Mouse (Mus musculus): ENCODE results near the gene Diras2. TPM values are rescaled to one million over a fixed set of nuclear protein-coding genes. Genes with fewer than 3 reads are reported as not detected.

Diras2 gene
- polyA plus RNA-seq, 1 experiment: 0.30 TPM

GRCm38 (mm10) chr13:52488821-52489220 is 42.3 kb downstream of the Diras2 start:
- TF ChIP-seq SRF (IDR thresholded peaks at IDR 0.05; ENCODE audit: control insufficient read depth, insufficient read length, low read depth): no peak
- no peak for TF ChIP-seq POLR2A (IDR thresholded peaks at IDR 0.05; ENCODE audit: insufficient read length, low read depth)
- no peak for TF ChIP-seq TCF3 (IDR thresholded peaks at IDR 0.05; ENCODE audit: insufficient read length, low read depth)
- TF ChIP-seq POLR2AphosphoS2 (IDR thresholded peaks at IDR 0.05; ENCODE audit: insufficient read length, low read depth): no peak
- TF ChIP-seq CEBPB (IDR thresholded peaks at IDR 0.05; ENCODE audit: insufficient read depth, poor library complexity, severe bottlenecking): no peak
- TF ChIP-seq USF1 (IDR thresholded peaks at IDR 0.05; ENCODE audit: low read depth): no peak
- TF ChIP-seq MAX (IDR thresholded peaks at IDR 0.05; ENCODE audit: low read depth): no peak
- TF ChIP-seq MYOG (IDR thresholded peaks at IDR 0.05; ENCODE audit: control insufficient read depth in 1 of 3, insufficient read depth in 1 of 3, insufficient read length in 2 of 3, low read depth in 2 of 3): no peak
- TF ChIP-seq E2F4 (IDR thresholded peaks at IDR 0.05; ENCODE audit: insufficient read depth): no peak
- TF ChIP-seq TCF12 (IDR thresholded peaks at IDR 0.05; ENCODE audit: insufficient read depth, poor library complexity, severe bottlenecking): no peak
- no peak for TF ChIP-seq REST (IDR thresholded peaks at IDR 0.05; ENCODE audit: insufficient read depth, insufficient read length)
- no peak for TF ChIP-seq MYOD1 (IDR thresholded peaks at IDR 0.05; ENCODE audit: control insufficient read depth in 1 of 3, insufficient read length in 2 of 3, low read depth in 2 of 3)
- Histone ChIP-seq H3K79me2 (ENCODE audit: control insufficient read depth, insufficient read depth) (no peaks in the 10 kb centered on the region), H3K4me3 (no peak overlapping the region), H3ac (ENCODE audit: control insufficient read depth, insufficient read length) (no peak overlapping the region), H3K36me3 (ENCODE audit: control insufficient read depth, insufficient read depth) (no peaks in the 10 kb centered on the region), H3K4me2 (ENCODE audit: low read depth) (no peak overlapping the region), H3K27me3 (ENCODE audit: control insufficient read depth, insufficient read depth, insufficient read length) (no peaks in the 10 kb centered on the region)

GRCm38 (mm10) chr13:52484064-52484463 is 47.0 kb downstream of the Diras2 start:
- TF ChIP-seq TCF12 (IDR thresholded peaks at IDR 0.05; ENCODE audit: insufficient read depth, poor library complexity, severe bottlenecking): no peak
- TF ChIP-seq E2F4 (IDR thresholded peaks at IDR 0.05; ENCODE audit: insufficient read depth): no peak
- no peak for TF ChIP-seq SRF (IDR thresholded peaks at IDR 0.05; ENCODE audit: control insufficient read depth, insufficient read length, low read depth)
- H3K27me3 ChIP-seq (ENCODE audit: control insufficient read depth, insufficient read depth, insufficient read length): no peaks in the 10 kb centered on the region
- H3K4me2 ChIP-seq (ENCODE audit: low read depth): no peak overlapping the region
- H3K4me3 ChIP-seq: no peak overlapping the region
- no peaks in the 10 kb centered on the region for H3K79me2 ChIP-seq (ENCODE audit: control insufficient read depth, insufficient read depth)
- H3K36me3 ChIP-seq (ENCODE audit: control insufficient read depth, insufficient read depth): no peaks in the 10 kb centered on the region
- H3ac ChIP-seq (ENCODE audit: control insufficient read depth, insufficient read length): no peak overlapping the region

DNA sequence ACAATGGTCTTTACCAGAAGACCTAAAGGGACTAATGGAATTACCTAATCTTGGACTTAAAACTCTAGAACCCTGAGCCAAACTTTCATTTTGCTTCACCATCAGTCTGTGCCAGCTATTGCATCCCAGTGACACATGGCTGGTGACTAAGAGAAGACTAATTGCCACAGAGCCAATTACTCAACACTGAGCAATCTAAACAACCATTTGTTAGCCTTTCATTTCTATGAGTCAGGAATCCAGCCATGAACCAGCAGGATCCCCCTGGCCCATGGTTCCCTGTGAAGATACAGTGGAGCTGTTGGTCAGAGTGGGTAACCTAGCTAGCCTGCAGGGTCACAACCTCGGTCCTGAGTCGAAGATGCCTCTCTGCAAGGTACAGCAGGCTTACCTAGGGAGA is 49.3 kb downstream of the Diras2 start:
- Histone ChIP-seq H3K4me2 (ENCODE audit: low read depth) (peak overlapping the region; percentile 34), H3ac (ENCODE audit: control insufficient read depth, insufficient read length) (no peak overlapping the region), H3K27me3 (ENCODE audit: control insufficient read depth, insufficient read depth, insufficient read length) (no peaks in the 10 kb centered on the region), H3K4me3 (no peak overlapping the region), H3K36me3 (ENCODE audit: control insufficient read depth, insufficient read depth) (no peaks in the 10 kb centered on the region), H3K79me2 (ENCODE audit: control insufficient read depth, insufficient read depth) (no peaks in the 10 kb centered on the region)
- no peak for TF ChIP-seq TCF12 (IDR thresholded peaks at IDR 0.05; ENCODE audit: insufficient read depth, poor library complexity, severe bottlenecking)
- TF ChIP-seq TCF3 (IDR thresholded peaks at IDR 0.05; ENCODE audit: insufficient read length, low read depth): no peak
- TF ChIP-seq REST (IDR thresholded peaks at IDR 0.05; ENCODE audit: insufficient read depth, insufficient read length): no peak
- peak in 1 of 3 experiments; percentile 7 for TF ChIP-seq MYOG (IDR thresholded peaks at IDR 0.05; ENCODE audit: control insufficient read depth in 1 of 3, insufficient read depth in 1 of 3, insufficient read length in 2 of 3, low read depth in 2 of 3)
- peak in 1 of 3 experiments; percentile 8 for TF ChIP-seq MYOD1 (IDR thresholded peaks at IDR 0.05; ENCODE audit: control insufficient read depth in 1 of 3, insufficient read length in 2 of 3, low read depth in 2 of 3)
- TF ChIP-seq SRF (IDR thresholded peaks at IDR 0.05; ENCODE audit: control insufficient read depth, insufficient read length, low read depth): no peak
- no peak for TF ChIP-seq E2F4 (IDR thresholded peaks at IDR 0.05; ENCODE audit: insufficient read depth)
- peak; percentile 29 for TF ChIP-seq MAX (IDR thresholded peaks at IDR 0.05; ENCODE audit: low read depth)
- no peak for TF ChIP-seq POLR2AphosphoS2 (IDR thresholded peaks at IDR 0.05; ENCODE audit: insufficient read length, low read depth)
- TF ChIP-seq CEBPB (IDR thresholded peaks at IDR 0.05; ENCODE audit: insufficient read depth, poor library complexity, severe bottlenecking): peak; percentile 98
- no peak for TF ChIP-seq USF1 (IDR thresholded peaks at IDR 0.05; ENCODE audit: low read depth)
- no peak for TF ChIP-seq POLR2A (IDR thresholded peaks at IDR 0.05; ENCODE audit: insufficient read length, low read depth)

DNA sequence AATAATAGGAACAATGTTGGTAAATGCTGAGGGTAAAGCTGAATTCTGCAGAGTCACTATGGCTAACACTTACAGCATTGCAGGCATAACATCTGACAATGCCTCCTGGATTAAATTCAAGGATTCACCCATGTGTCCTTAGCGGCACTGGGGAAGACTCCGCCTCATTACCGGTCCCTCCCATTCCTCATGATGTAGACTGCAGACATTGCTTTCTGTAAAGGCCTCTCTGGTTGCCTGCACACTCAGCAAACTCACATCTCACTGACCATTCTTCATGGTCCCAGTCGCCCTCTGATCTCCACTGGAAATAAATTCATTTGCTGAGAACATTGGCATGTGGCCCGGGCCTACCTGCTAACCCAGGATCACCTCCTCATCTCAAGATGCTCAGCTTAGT is 51.9 kb downstream of the Diras2 start:
- no peaks in the 10 kb centered on the region for H3K36me3 ChIP-seq (ENCODE audit: control insufficient read depth, insufficient read depth)
- no peaks in the 10 kb centered on the region for H3K27me3 ChIP-seq (ENCODE audit: control insufficient read depth, insufficient read depth, insufficient read length)
- H3ac ChIP-seq (ENCODE audit: control insufficient read depth, insufficient read length): no peak overlapping the region
- H3K4me2 ChIP-seq (ENCODE audit: low read depth): no peak overlapping the region
- H3K79me2 ChIP-seq (ENCODE audit: control insufficient read depth, insufficient read depth): no peaks in the 10 kb centered on the region
- TF ChIP-seq REST (IDR thresholded peaks at IDR 0.05; ENCODE audit: insufficient read depth, insufficient read length) (no peak), CEBPB (IDR thresholded peaks at IDR 0.05; ENCODE audit: insufficient read depth, poor library complexity, severe bottlenecking) (no peak), E2F4 (IDR thresholded peaks at IDR 0.05; ENCODE audit: insufficient read depth) (no peak), POLR2AphosphoS2 (IDR thresholded peaks at IDR 0.05; ENCODE audit: insufficient read length, low read depth) (no peak), MYOG (IDR thresholded peaks at IDR 0.05; ENCODE audit: control insufficient read depth in 1 of 3, insufficient read depth in 1 of 3, insufficient read length in 2 of 3, low read depth in 2 of 3) (no peak), TCF3 (IDR thresholded peaks at IDR 0.05; ENCODE audit: insufficient read length, low read depth) (no peak), MYOD1 (IDR thresholded peaks at IDR 0.05; ENCODE audit: control insufficient read depth in 1 of 3, insufficient read length in 2 of 3, low read depth in 2 of 3) (no peak), MAX (IDR thresholded peaks at IDR 0.05; ENCODE audit: low read depth) (no peak), TCF12 (IDR thresholded peaks at IDR 0.05; ENCODE audit: insufficient read depth, poor library complexity, severe bottlenecking) (no peak), USF1 (IDR thresholded peaks at IDR 0.05; ENCODE audit: low read depth) (no peak), POLR2A (IDR thresholded peaks at IDR 0.05; ENCODE audit: insufficient read length, low read depth) (no peak), SRF (IDR thresholded peaks at IDR 0.05; ENCODE audit: control insufficient read depth, insufficient read length, low read depth) (no peak)
- H3K4me3 ChIP-seq: no peak overlapping the region

All from myocyte (in vitro differentiated cells).